Comparison of ENCODE assay signal across 9 mouse cellular contexts in the genomic region with DNA sequence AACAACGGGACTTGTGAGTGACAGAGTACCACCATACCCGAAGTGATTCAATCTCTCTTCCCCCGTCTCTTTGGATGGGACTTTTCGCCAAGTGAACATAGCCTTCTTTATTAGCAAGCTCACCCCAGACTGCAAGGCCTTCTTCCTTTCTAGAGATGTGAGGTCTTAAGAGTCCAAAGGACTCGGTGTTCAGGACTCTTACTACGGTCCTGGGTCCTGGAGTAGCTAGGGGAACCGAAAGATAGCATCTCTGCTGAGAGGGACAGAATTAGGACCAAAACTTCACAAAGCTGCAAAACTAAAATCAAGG. TPM values are rescaled to one million over a fixed set of nuclear protein-coding genes. Genes with fewer than 3 reads are reported as not detected.
A peak's percentile ranks its signal among the peaks of the same experiment; 100 is the strongest.
DNase-seq lines count a peak whose midpoint lies in the region; ATAC-seq and TF ChIP-seq lines count a peak whose summit lies in the region.
"Had no signal": no experiment of that assay in that cellular context is flagged by ENCODE, and none has a peak within 500 bp of the region (broad histone marks: within the 10 kb centered on the region; RNA-seq: fewer than 3 reads in every experiment).

No protein-coding gene starts in this region.

- peak overlapping the region; percentile 88 for H3K4me2 ChIP-seq in kidney, embryonic 15.5 days
- H3K4me2 ChIP-seq in forebrain, postnatal 0 days (ENCODE audit: low read depth): peak overlapping the region; percentile 68; the same call in 1 of the 2 replicates
- H3K4me2 ChIP-seq in midbrain, embryonic 11.5 days: peak overlapping the region; percentile 78; the same call in 1 of the 2 replicates
- peak overlapping the region; percentile 78 for H3K4me2 ChIP-seq in stomach, embryonic 14.5 days (replicated peaks; ENCODE audit: low read depth, low read length)

- peak overlapping the region; percentile 91; the same call in 1 of the 2 replicates for H3K27ac ChIP-seq in kidney, embryonic 15.5 days
- no peak overlapping the region for H3K27ac ChIP-seq in forebrain, postnatal 0 days (ENCODE audit: low read depth, low read length)
- H3K27ac ChIP-seq in midbrain, embryonic 11.5 days (ENCODE audit: low read depth, low read length): no peak overlapping the region
- no peak overlapping the region for H3K27ac ChIP-seq in stomach, embryonic 14.5 days (ENCODE audit: low read length)
- H3K27ac ChIP-seq: liver, embryonic 15.5 days had no signal

- no peak for TF ChIP-seq CTCF in forebrain, postnatal 0 days (IDR thresholded peaks at IDR 0.05; ENCODE audit: low read depth)

- 0 out of 2 replicates have a peak, but pooled peaks cover 5% of the 10 kb centered on the region for H3K36me3 ChIP-seq in kidney, embryonic 15.5 days
- no peaks in the 10 kb centered on the region for H3K36me3 ChIP-seq in forebrain, postnatal 0 days (ENCODE audit: insufficient read depth)
- H3K36me3 ChIP-seq in midbrain, embryonic 11.5 days (ENCODE audit: control insufficient read depth, insufficient read depth, low read length): no peaks in the 10 kb centered on the region
- no peaks in the 10 kb centered on the region for H3K36me3 ChIP-seq in stomach, embryonic 14.5 days (ENCODE audit: control insufficient read depth, insufficient read depth, low read length)
- H3K36me3 ChIP-seq: liver, embryonic 15.5 days had no signal

- H3K4me1 ChIP-seq in kidney, embryonic 15.5 days: peaks cover 64% of the 10 kb centered on the region
- peaks cover 11% of the 10 kb centered on the region; the same call in 1 of the 2 replicates for H3K4me1 ChIP-seq in forebrain, postnatal 0 days (ENCODE audit: insufficient read depth)
- H3K4me1 ChIP-seq in midbrain, embryonic 11.5 days (ENCODE audit: control insufficient read depth, insufficient read depth, low read length): peaks cover 15% of the 10 kb centered on the region
- peaks cover 13% of the 10 kb centered on the region; the same call in 1 of the 2 replicates for H3K4me1 ChIP-seq in stomach, embryonic 14.5 days (ENCODE audit: control insufficient read depth, insufficient read depth, low read length)
- H3K4me1 ChIP-seq: liver, embryonic 15.5 days had no signal

- intact Hi-C loops in left cerebral cortex, postnatal 4 days (cut with DNase I): loop anchor here (10.0 kb wide), 1 partner anchor 250 kb away; no protein-coding TSS in a partner anchor
- intact Hi-C loops in heart, postnatal 25 days (cut with DNase I): loop anchor here (5.0 kb wide), 1 partner anchor 332 kb away; no protein-coding TSS in a partner anchor

- no peak for ATAC-seq in kidney, embryonic 15.5 days (replicated peaks; ENCODE audit: low FRiP score)
- ATAC-seq in forebrain, postnatal 0 days: no peak
- ATAC-seq in midbrain, embryonic 11.5 days (ENCODE audit: low FRiP score): no peak
- no peak for ATAC-seq in stomach, embryonic 14.5 days (ENCODE audit: insufficient number of reproducible peaks, insufficient read depth, low FRiP score, low read depth)

- peaks cover 78% of the 10 kb centered on the region for H3K27me3 ChIP-seq in kidney, embryonic 15.5 days
- peaks cover 84% of the 10 kb centered on the region for H3K27me3 ChIP-seq in forebrain, postnatal 0 days (ENCODE audit: insufficient read depth, low read length)
- H3K27me3 ChIP-seq in midbrain, embryonic 11.5 days (ENCODE audit: control insufficient read depth, insufficient read depth, low read length): peaks cover 77% of the 10 kb centered on the region
- H3K27me3 ChIP-seq in stomach, embryonic 14.5 days (ENCODE audit: control insufficient read depth, insufficient read depth, low read length): peaks cover 9% of the 10 kb centered on the region; the same call in 1 of the 2 replicates

- 8% methylated on average over 7 of the region's 7 CpGs for WGBS in kidney, embryonic 15.5 days
- 10% methylated on average over 7 of the region's 7 CpGs for WGBS in forebrain, postnatal 0 days
- 4% methylated on average over 7 of the region's 7 CpGs for WGBS in midbrain, embryonic 11.5 days
- WGBS in stomach, embryonic 14.5 days: 11% methylated on average over 7 of the region's 7 CpGs

- H3K9me3 ChIP-seq in kidney, embryonic 15.5 days (replicated peaks): no peaks in the 10 kb centered on the region
- H3K9me3 ChIP-seq in forebrain, postnatal 0 days (ENCODE audit: low read length): no peaks in the 10 kb centered on the region
- no peaks in the 10 kb centered on the region for H3K9me3 ChIP-seq in midbrain, embryonic 11.5 days (ENCODE audit: control insufficient read depth, low read length)
- no peaks in the 10 kb centered on the region for H3K9me3 ChIP-seq in stomach, embryonic 14.5 days (ENCODE audit: control insufficient read depth, low read depth, low read length)
- H3K9me3 ChIP-seq: liver, embryonic 15.5 days had no signal

- peak overlapping the region; percentile 67 for H3K9ac ChIP-seq in kidney, embryonic 15.5 days
- no peak overlapping the region for H3K9ac ChIP-seq in forebrain, postnatal 0 days
- H3K9ac ChIP-seq in midbrain, embryonic 11.5 days (ENCODE audit: low read length): no peak overlapping the region
- H3K9ac ChIP-seq in stomach, embryonic 14.5 days (replicated peaks; ENCODE audit: low read depth, low read length): no peak overlapping the region
- H3K9ac ChIP-seq: liver, embryonic 15.5 days had no signal

- no peak for DNase-seq in kidney, adult 18-20 months
- DNase-seq in forebrain, postnatal 0 days: no peak
- peak; percentile 95 for DNase-seq in midbrain, embryonic 11.5 days (ENCODE audit: low spot score, missing footprints)
- DNase-seq in adrenal gland, postnatal 14 days: no peak
- no peak for DNase-seq in left cerebral cortex, postnatal 4 days
- DNase-seq in heart, postnatal 25 days (ENCODE audit: low spot score): no peak

- peak overlapping the region; percentile 77 for H3K4me3 ChIP-seq in kidney, embryonic 15.5 days (replicated peaks)
- H3K4me3 ChIP-seq in forebrain, postnatal 0 days (ENCODE audit: low read depth, low read length): no peak overlapping the region
- H3K4me3 ChIP-seq in midbrain, embryonic 11.5 days (ENCODE audit: low read depth, low read length): no peak overlapping the region
- H3K4me3 ChIP-seq in stomach, embryonic 14.5 days (ENCODE audit: low read depth, low read length): peak overlapping the region; percentile 69

RNA-seq across cellular contexts. Expression of a gene that starts 3.7 kb away (rescaled TPM):
- 7.8 and 9.1 TPM in 2 replicates for polyA plus RNA-seq in kidney, embryonic 15.5 days (2015; fragmentation: Nextera tagmentation; extraction: Ambion mirVana)
- total RNA-seq in forebrain, postnatal 0 days (2014; rRNA removed): 0.29 and 0.54 TPM in 2 replicates
- polyA plus RNA-seq in forebrain, postnatal 0 days (2015; fragmentation: Nextera tagmentation; extraction: Ambion mirVana): 0.06 and 0.11 TPM in 2 replicates
- polyA plus RNA-seq in midbrain, embryonic 11.5 days (2014; fragmentation: Nextera tagmentation; extraction: Ambion mirVana): 0.46 and 0.90 TPM in 2 replicates
- 3.7 and 4.3 TPM in 2 replicates for polyA plus RNA-seq in stomach, embryonic 14.5 days (2014; fragmentation: Nextera tagmentation; extraction: Ambion mirVana)
- total RNA-seq in adrenal gland, postnatal 14 days (2021): 0.11 and 0.19 TPM in 2 replicates
- under 1 TPM; 0.36 to 0.40 TPM for total RNA-seq in left cerebral cortex, postnatal 4 days (2021)
- total RNA-seq in heart, postnatal 25 days (2021): under 1 TPM; 0.47 to 0.59 TPM
- polyA plus RNA-seq: liver, embryonic 15.5 days had no signal

Comparison
In these comparisons a context has a peak if more than half of its experiments do, and no peak if none do; other contexts are left out.
1. H3K4me3 ChIP-seq: peak in kidney, embryonic 15.5 days (single experiment) and stomach, embryonic 14.5 days (single experiment); none in forebrain, postnatal 0 days (single experiment) and midbrain, embryonic 11.5 days (single experiment).
2. Peak in every context shown above with its lines, with median percentiles within 50 percentile points of each other: H3K4me2 ChIP-seq.